Mouse (Mus musculus) myocyte (in vitro differentiated cells): ENCODE measurements around the gene Flt1. TPM values are rescaled to one million over a fixed set of nuclear protein-coding genes. Genes with fewer than 3 reads are reported as not detected.

ENCODE experiments used
- H3K27me3 ChIP-seq: one replicate; pipeline ENCODE4 v1.6.1; 2011; ENCODE audit not compliant: control insufficient read depth, insufficient read depth, insufficient read length
- H3K36me3 ChIP-seq: one replicate; pipeline ENCODE4 v1.6.1; 2011; ENCODE audit not compliant: control insufficient read depth, insufficient read depth
- H3K4me2 ChIP-seq: one replicate; pipeline ENCODE4 v1.6.1; 2011; ENCODE audit warnings: low read depth, control low read depth
- H3K4me3 ChIP-seq: one replicate; pipeline ENCODE4 v1.5.1; 2011; ENCODE audit warnings: mild to moderate bottlenecking, control low read depth, moderate library complexity
- H3K79me2 ChIP-seq: one replicate; pipeline ENCODE4 v1.6.1; 2011; ENCODE audit not compliant: control insufficient read depth, insufficient read depth
- H3ac ChIP-seq: one replicate; pipeline ENCODE4 v1.6.1; 2011; ENCODE audit not compliant: control insufficient read depth, insufficient read length
- CEBPB ChIP-seq: IDR thresholded peaks from 2 replicates; pipeline ENCODE4 v1.6.1; 2011; ENCODE audit warnings: mild to moderate bottlenecking, moderate library complexity; ENCODE audit not compliant: poor library complexity, insufficient read depth, severe bottlenecking
- E2F4 ChIP-seq: IDR thresholded peaks from one replicate; pipeline ENCODE4 v1.6.1; 2011; ENCODE audit warnings: mild to moderate bottlenecking, control low read depth, moderate library complexity; ENCODE audit not compliant: insufficient read depth
- MAX ChIP-seq: IDR thresholded peaks from one replicate; pipeline ENCODE4 v1.6.1; 2011; ENCODE audit warnings: low read depth, mild to moderate bottlenecking, control low read depth
- MYOD1 ChIP-seq, 3 experiments: IDR thresholded peaks; one replicate each; pipeline ENCODE4 v1.6.1; 2011; ENCODE audit warnings: control low read depth in 2 of 3, low read depth in 2 of 3, mild to moderate bottlenecking in 2 of 3, moderate library complexity in 1 of 3; ENCODE audit not compliant: insufficient read length in 2 of 3, control insufficient read depth in 1 of 3
- MYOG ChIP-seq, 3 experiments: IDR thresholded peaks; one replicate each; pipeline ENCODE4 v1.6.1; 2011; ENCODE audit warnings: control low read depth in 2 of 3, low read depth in 2 of 3, mild to moderate bottlenecking in 2 of 3; ENCODE audit not compliant: insufficient read length in 2 of 3, control insufficient read depth in 1 of 3, insufficient read depth in 1 of 3
- POLR2A ChIP-seq: IDR thresholded peaks from one replicate; pipeline ENCODE4 v1.6.1; 2011; ENCODE audit warnings: low read depth, mild to moderate bottlenecking, control low read depth, moderate library complexity; ENCODE audit not compliant: insufficient read length
- POLR2AphosphoS2 ChIP-seq: IDR thresholded peaks from one replicate; pipeline ENCODE4 v1.6.1; 2011; ENCODE audit warnings: low read depth, control low read depth; ENCODE audit not compliant: insufficient read length
- REST ChIP-seq: IDR thresholded peaks from one replicate; pipeline ENCODE4 v1.6.1; 2011; ENCODE audit warnings: mild to moderate bottlenecking, control low read depth, moderate library complexity; ENCODE audit not compliant: insufficient read depth, insufficient read length
- SRF ChIP-seq: IDR thresholded peaks from one replicate; pipeline ENCODE4 v1.6.1; 2011; ENCODE audit warnings: low read depth; ENCODE audit not compliant: control insufficient read depth, insufficient read length
- TCF12 ChIP-seq: IDR thresholded peaks from one replicate; pipeline ENCODE4 v1.6.1; 2011; ENCODE audit warnings: mild to moderate bottlenecking, control low read depth; ENCODE audit not compliant: poor library complexity, insufficient read depth, severe bottlenecking
- TCF3 ChIP-seq: IDR thresholded peaks from one replicate; pipeline ENCODE4 v1.6.1; 2011; ENCODE audit warnings: low read depth, control low read depth; ENCODE audit not compliant: insufficient read length
- USF1 ChIP-seq: IDR thresholded peaks from one replicate; pipeline ENCODE4 v1.6.1; 2011; ENCODE audit warnings: low read depth, mild to moderate bottlenecking, control low read depth, moderate library complexity
- polyA plus RNA-seq: library from polyadenylated mRNA; unstranded; fragments of >200 nt; fragmentation: generic; extraction: Trizol; gene quantifications from one replicate; pipeline ENCODE4 v1.2.1, GENCODE M21; 2012; ENCODE audit warnings: missing spikeins

Gene Flt1
- polyA plus RNA-seq, 1 experiment = 1.1 TPM

DNA sequence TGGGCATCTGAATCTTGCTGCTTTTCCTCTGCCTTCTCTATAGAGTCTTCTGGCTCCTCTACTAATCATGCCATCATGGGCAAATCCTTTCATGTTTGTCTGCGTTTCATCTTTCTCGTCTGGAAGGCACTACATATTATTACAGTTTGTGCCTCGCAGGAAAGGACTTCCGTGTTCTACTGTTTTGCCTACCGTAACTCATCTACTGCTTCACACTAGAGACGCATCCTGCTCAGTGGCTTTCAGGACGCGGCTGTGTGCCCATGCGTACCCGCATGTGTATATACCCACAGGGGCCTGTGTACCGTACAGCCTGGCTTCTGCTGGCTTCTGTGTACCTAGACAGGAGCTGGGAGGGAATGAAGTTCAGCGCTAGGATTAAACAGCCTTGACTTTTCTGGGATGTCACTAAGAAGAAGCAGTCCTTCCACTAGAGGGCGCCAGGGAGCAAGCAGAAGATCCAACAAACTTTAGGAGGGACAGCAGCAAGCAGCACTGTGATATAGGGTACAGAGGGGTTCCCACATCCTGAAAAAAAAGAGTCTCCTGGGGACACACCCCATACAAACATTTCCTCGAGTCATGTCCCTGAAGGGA is 142.0 kb downstream of the Flt1 start:
- Histone ChIP-seq H3K36me3 (no peaks in the 10 kb centered on the region), H3K27me3 (no peaks in the 10 kb centered on the region), H3K79me2 (no peaks in the 10 kb centered on the region), H3ac (no peak overlapping the region), H3K4me3 (no peak overlapping the region), H3K4me2 (no peak overlapping the region)
- TF ChIP-seq MAX (no peak), MYOD1 (IDR thresholded peaks at IDR 0.05; ENCODE audit: control insufficient read depth in 1 of 3, insufficient read length in 2 of 3, low read depth in 2 of 3) (no peak), E2F4 (no peak), POLR2A (no peak), MYOG (IDR thresholded peaks at IDR 0.05; ENCODE audit: control insufficient read depth in 1 of 3, insufficient read depth in 1 of 3, insufficient read length in 2 of 3, low read depth in 2 of 3) (no peak), SRF (no peak), TCF3 (no peak), USF1 (no peak), POLR2AphosphoS2 (no peak), CEBPB (no peak), TCF12 (no peak), REST (no peak)

DNA sequence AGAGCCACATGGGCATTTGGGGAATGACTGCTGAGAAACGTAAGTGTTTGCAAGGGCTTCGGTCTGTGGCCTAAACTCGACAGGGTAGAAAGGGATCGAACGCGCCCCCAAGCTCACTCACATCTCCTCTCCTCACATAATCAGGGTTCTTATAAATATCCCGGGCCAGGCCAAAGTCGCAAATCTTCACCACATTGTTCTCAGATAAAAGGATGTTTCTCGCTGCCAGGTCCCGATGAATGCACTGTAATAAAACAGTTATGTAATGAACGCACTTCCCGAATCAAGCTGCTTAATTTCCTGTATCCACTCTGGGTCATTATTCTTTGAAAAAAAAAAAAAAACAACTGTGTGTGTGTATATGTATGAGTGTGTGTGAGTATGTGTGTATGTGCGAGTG is 145.6 kb downstream of the Flt1 start:
- Histone ChIP-seq H3ac (no peak overlapping the region), H3K79me2 (no peaks in the 10 kb centered on the region), H3K27me3 (no peaks in the 10 kb centered on the region), H3K4me2 (no peak overlapping the region), H3K36me3 (no peaks in the 10 kb centered on the region), H3K4me3 (no peak overlapping the region)
- no peak for TF ChIP-seq POLR2A
- TF ChIP-seq E2F4 = no peak
- no peak for TF ChIP-seq TCF3
- TF ChIP-seq SRF = no peak
- no peak for TF ChIP-seq USF1
- no peak for TF ChIP-seq POLR2AphosphoS2
- no peak for TF ChIP-seq REST
- TF ChIP-seq CEBPB = no peak
- no peak for TF ChIP-seq TCF12
- no peak for TF ChIP-seq MAX
- TF ChIP-seq MYOD1 (IDR thresholded peaks at IDR 0.05; ENCODE audit: control insufficient read depth in 1 of 3, insufficient read length in 2 of 3, low read depth in 2 of 3) = no peak
- no peak for TF ChIP-seq MYOG (IDR thresholded peaks at IDR 0.05; ENCODE audit: control insufficient read depth in 1 of 3, insufficient read depth in 1 of 3, insufficient read length in 2 of 3, low read depth in 2 of 3)

DNA sequence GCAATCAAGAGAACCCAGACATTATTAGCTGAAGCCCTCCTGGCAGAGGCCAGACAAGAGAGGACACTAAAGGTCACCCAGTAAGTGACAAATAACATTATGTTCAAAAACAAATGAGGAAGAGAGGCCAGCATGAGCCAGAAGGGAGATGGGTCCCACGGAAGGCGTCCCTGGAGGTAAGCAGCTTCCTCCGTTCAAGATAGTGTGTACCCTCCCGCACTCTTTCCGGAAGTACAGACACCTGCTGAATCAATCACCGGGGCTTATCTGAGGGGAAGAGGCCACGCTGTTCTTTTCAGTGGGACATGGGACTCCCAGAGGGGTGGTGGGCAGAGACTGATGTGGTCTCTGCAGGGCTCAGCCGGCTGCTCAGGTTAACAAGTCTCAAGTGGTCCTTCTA is 146.1 kb downstream of the Flt1 start:
- Histone ChIP-seq H3K27me3 (no peaks in the 10 kb centered on the region), H3K79me2 (no peaks in the 10 kb centered on the region), H3K36me3 (no peaks in the 10 kb centered on the region), H3K4me3 (no peak overlapping the region), H3K4me2 (no peak overlapping the region), H3ac (no peak overlapping the region)
- no peak for TF ChIP-seq USF1
- TF ChIP-seq POLR2A = no peak
- TF ChIP-seq TCF3 = no peak
- no peak for TF ChIP-seq E2F4
- no peak for TF ChIP-seq TCF12
- no peak for TF ChIP-seq MYOD1 (IDR thresholded peaks at IDR 0.05; ENCODE audit: control insufficient read depth in 1 of 3, insufficient read length in 2 of 3, low read depth in 2 of 3)
- TF ChIP-seq MAX = no peak
- TF ChIP-seq MYOG (IDR thresholded peaks at IDR 0.05; ENCODE audit: control insufficient read depth in 1 of 3, insufficient read depth in 1 of 3, insufficient read length in 2 of 3, low read depth in 2 of 3) = no peak
- TF ChIP-seq REST = no peak
- no peak for TF ChIP-seq SRF
- no peak for TF ChIP-seq POLR2AphosphoS2
- no peak for TF ChIP-seq CEBPB

DNA sequence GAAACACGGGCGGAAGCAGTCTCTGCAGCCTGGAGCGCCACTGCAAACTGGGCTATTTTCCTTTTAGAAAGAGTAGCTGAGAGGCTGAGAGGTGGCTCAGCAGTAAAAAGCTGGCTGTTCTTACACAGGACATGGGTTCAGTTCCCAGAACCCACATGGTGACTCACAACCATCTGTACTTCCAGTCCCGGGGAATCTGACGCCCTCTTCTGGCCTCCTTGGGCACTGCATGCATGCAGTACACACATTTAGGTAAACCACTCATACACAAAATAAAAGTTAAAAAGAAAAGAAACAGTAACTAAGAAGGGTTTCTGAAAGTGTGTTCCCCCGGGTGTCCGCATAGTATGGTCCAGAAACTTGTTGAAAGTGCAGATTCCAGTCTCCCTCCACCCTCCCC is 146.7 kb downstream of the Flt1 start:
- Histone ChIP-seq H3K27me3 (no peaks in the 10 kb centered on the region), H3K4me2 (no peak overlapping the region), H3K4me3 (no peak overlapping the region), H3K79me2 (no peaks in the 10 kb centered on the region), H3ac (no peak overlapping the region), H3K36me3 (no peaks in the 10 kb centered on the region)
- TF ChIP-seq POLR2AphosphoS2 (no peak), CEBPB (no peak)

DNA sequence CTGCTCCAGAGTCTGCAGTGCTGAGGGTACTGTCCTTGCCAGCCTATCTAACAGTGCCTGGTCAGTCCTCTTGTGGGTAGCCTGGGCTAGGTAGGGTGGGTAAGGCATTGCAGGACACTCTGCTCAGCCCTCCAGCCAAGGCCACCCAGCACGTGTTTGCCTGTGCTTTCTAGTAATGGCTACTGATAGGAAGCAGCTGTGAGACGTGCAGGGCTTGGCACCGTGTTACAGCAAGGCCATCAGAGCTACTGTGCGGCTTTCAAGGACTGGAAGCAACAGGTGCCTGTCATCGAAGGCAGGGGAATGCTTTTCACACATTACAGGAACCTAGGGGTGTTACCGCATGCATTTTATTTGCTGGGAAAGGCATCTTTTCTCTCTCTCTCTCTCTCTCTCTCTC is 148.8 kb downstream of the Flt1 start:
- H3K4me2 ChIP-seq = no peak overlapping the region
- TF ChIP-seq TCF3 = peak; percentile 58
- no peak for TF ChIP-seq SRF
- TF ChIP-seq MYOG (IDR thresholded peaks at IDR 0.05; ENCODE audit: control insufficient read depth in 1 of 3, insufficient read depth in 1 of 3, insufficient read length in 2 of 3, low read depth in 2 of 3) = peak; percentile 90 to 96 (median 90)
- no peak for TF ChIP-seq USF1
- peak; percentile 54 for TF ChIP-seq TCF12
- no peak for TF ChIP-seq E2F4
- no peak for TF ChIP-seq CEBPB
- no peak for TF ChIP-seq POLR2AphosphoS2
- TF ChIP-seq REST = no peak
- TF ChIP-seq POLR2A = no peak
- peak; percentile 73 to 85 (median 79) for TF ChIP-seq MYOD1 (IDR thresholded peaks at IDR 0.05; ENCODE audit: control insufficient read depth in 1 of 3, insufficient read length in 2 of 3, low read depth in 2 of 3)
- TF ChIP-seq MAX = no peak
- H3ac ChIP-seq = no peak overlapping the region
- no peak overlapping the region for H3K4me3 ChIP-seq
- no peaks in the 10 kb centered on the region for H3K79me2 ChIP-seq
- H3K27me3 ChIP-seq = no peaks in the 10 kb centered on the region
- H3K36me3 ChIP-seq = no peaks in the 10 kb centered on the region
